Mouse (Mus musculus) gastrocnemius, postnatal 36 days (tissue): ENCODE results near the gene Polr2f. TPM values are rescaled to one million over a fixed set of nuclear protein-coding genes. Genes with fewer than 3 reads are reported as not detected.

Experiments used
- total RNA-seq, 2 experiments: library from RNA; stranded (reverse); gene quantifications; 2 replicates each; pipeline ENCODE4 v1.2.3; 2021

Polr2f gene
- total RNA-seq, 2 experiments from 2014 or later: 65.9 to 67.1 TPM

Other genes with a start within 250 kb of the Polr2f start
- gene Gm49510, start 241.3 kb upstream of the Polr2f start, total RNA-seq: not detected
- gene Sh3bp1, start 241.2 kb upstream of the Polr2f start, total RNA-seq: 1 to 10 TPM; 2.0 to 2.1 TPM
- gene Pdxp, start 227.1 kb upstream of the Polr2f start, total RNA-seq: 1 to 10 TPM; 1.9 to 2.0 TPM
- 100 to 1,000 TPM; 188 to 289 TPM for gene Lgals1, start 214.3 kb upstream of the Polr2f start, total RNA-seq
- gene Nol12, start 206.1 kb upstream of the Polr2f start, total RNA-seq: 10 to 100 TPM; 22.1 to 22.6 TPM
- 10 to 100 TPM; 35.6 to 42.3 TPM for gene Triobp, start 193.3 kb upstream of the Polr2f start, total RNA-seq
- 10 to 100 TPM; 71.1 to 87.4 TPM for gene H1f0, start 112.6 kb upstream of the Polr2f start, total RNA-seq
- not detected for gene Galr3, start 99.1 kb upstream of the Polr2f start, total RNA-seq
- gene Ankrd54, start 78.1 kb upstream of the Polr2f start, total RNA-seq: 1 to 10 TPM; 2.7 to 4.3 TPM
- 10 to 100 TPM; 46.6 to 52.6 TPM for gene Eif3l, start 65.8 kb upstream of the Polr2f start, total RNA-seq
- gene Micall1, start 32.1 kb upstream of the Polr2f start, total RNA-seq: 10 to 100 TPM; 11.8 to 13.5 TPM
- gene 1700088E04Rik, start 244 bp downstream of the Polr2f start, total RNA-seq: 1 to 10 TPM in 1 of 2 experiments, under 1 TPM in 1; 0.66 to 1.2 TPM
- 1 to 10 TPM in 1 of 2 experiments, under 1 TPM in 1; 0.97 to 1.8 TPM for gene Sox10, start 24.2 kb downstream of the Polr2f start, total RNA-seq
- gene Pick1, start 88.2 kb downstream of the Polr2f start, total RNA-seq: 10 to 100 TPM; 26.9 to 30.9 TPM
- gene Gm49486, start 88.4 kb downstream of the Polr2f start, total RNA-seq: under 1 TPM in 1 of 2 experiments, not detected in 1; 0.46 TPM
- gene Slc16a8, start 113.8 kb downstream of the Polr2f start, total RNA-seq: under 1 TPM in 1 of 2 experiments, not detected in 1; 0.18 TPM
- 1 to 10 TPM; 1.0 to 1.5 TPM for gene Baiap2l2, start 144.5 kb downstream of the Polr2f start, total RNA-seq
- 10 to 100 TPM; 15.2 to 16.1 TPM for gene Pla2g6, start 187.4 kb downstream of the Polr2f start, total RNA-seq
- 1 to 10 TPM; 3.4 to 4.0 TPM for gene Maff, start 205.6 kb downstream of the Polr2f start, total RNA-seq